Mouse (Mus musculus): Measurements from ENCODE around the gene Pik3r3.

Gene Pik3r3

GRCm38 (mm10) chr4:116219056-116219455 lies 2.4 kb upstream of the Pik3r3 start:
- no peak for DNase-seq (ENCODE audit: low read depth, low spot score)

GRCm38 (mm10) chr4:116220071-116220650 lies 1.3 kb upstream of the Pik3r3 start:
- DNase-seq (ENCODE audit: low read depth, low spot score): peak; percentile 18

GRCm38 (mm10) chr4:116220780-116221139 lies 658 bp upstream of the Pik3r3 start:
- no peak for DNase-seq (ENCODE audit: low read depth, low spot score)

- peak; percentile 53 for DNase-seq (ENCODE audit: low read depth, low spot score)
Observed at GRCm38 (mm10) chr4:116221996-116222842, 801 bp downstream of the Pik3r3 start.

- DNase-seq (ENCODE audit: low read depth, low spot score): peak; percentile 38
Observed at GRCm38 (mm10) chr4:116222843-116223119, 1.4 kb downstream of the Pik3r3 start.

- DNase-seq (ENCODE audit: low read depth, low spot score): peak; percentile 62
Observed at GRCm38 (mm10) chr4:116243377-116243776, 22.0 kb downstream of the Pik3r3 start.

GRCm38 (mm10) chr4:116244240-116244639 lies 22.8 kb downstream of the Pik3r3 start:
- no peak for DNase-seq (ENCODE audit: low read depth, low spot score)

GRCm38 (mm10) chr4:116245926-116246325 lies 24.5 kb downstream of the Pik3r3 start:
- DNase-seq (ENCODE audit: low read depth, low spot score): peak; percentile 40

GRCm38 (mm10) chr4:116249986-116250385 lies 28.6 kb downstream of the Pik3r3 start:
- no peak for DNase-seq (ENCODE audit: low read depth, low spot score)

- DNase-seq (ENCODE audit: low read depth, low spot score): no peak
Observed at GRCm38 (mm10) chr4:116268220-116268619, 46.8 kb downstream of the Pik3r3 start.

GRCm38 (mm10) chr4:116282211-116282610 lies 60.8 kb downstream of the Pik3r3 start:
- peak; percentile 32 for DNase-seq (ENCODE audit: low read depth, low spot score)

- peak; percentile 92 for DNase-seq (ENCODE audit: low read depth, low spot score)
Observed at GRCm38 (mm10) chr4:116291561-116291960, 70.1 kb downstream of the Pik3r3 start.

- DNase-seq (ENCODE audit: low read depth, low spot score): no peak
Observed at GRCm38 (mm10) chr4:116293296-116293695, 71.9 kb downstream of the Pik3r3 start.

GRCm38 (mm10) chr4:116300878-116301355 lies 79.5 kb downstream of the Pik3r3 start:
- peak; percentile 75 for DNase-seq (ENCODE audit: low read depth, low spot score)

GRCm38 (mm10) chr4:116304551-116304950 lies 83.1 kb downstream of the Pik3r3 start:
- DNase-seq (ENCODE audit: low read depth, low spot score): no peak

GRCm38 (mm10) chr4:116317575-116317974 lies 96.2 kb downstream of the Pik3r3 start:
- DNase-seq (ENCODE audit: low read depth, low spot score): no peak

GRCm38 (mm10) chr4:116322127-116322526 lies 100.7 kb downstream of the Pik3r3 start:
- peak; percentile 27 for DNase-seq (ENCODE audit: low read depth, low spot score)

- peak; percentile 31 for DNase-seq (ENCODE audit: low read depth, low spot score)
Observed at GRCm38 (mm10) chr4:116329256-116329655, 107.8 kb downstream of the Pik3r3 start.

- DNase-seq (ENCODE audit: low read depth, low spot score): no peak
Observed at GRCm38 (mm10) chr4:116336294-116336693, 114.9 kb downstream of the Pik3r3 start.

GRCm38 (mm10) chr4:116342119-116342518 lies 120.7 kb downstream of the Pik3r3 start:
- peak; percentile 81 for DNase-seq (ENCODE audit: low read depth, low spot score)

- DNase-seq (ENCODE audit: low read depth, low spot score): no peak
Observed at GRCm38 (mm10) chr4:116352496-116352895, 131.1 kb downstream of the Pik3r3 start.

Measured in brain, adult 2 months (tissue).